ENCODE assay signal across 8 mouse cellular contexts in genomic region chr12:55080601-55080942, GRCm38 (mm10). TPM values are rescaled to one million over a fixed set of nuclear protein-coding genes. Genes with fewer than 3 reads are reported as not detected.
DNase-seq lines count a peak whose midpoint lies in the region; ATAC-seq and TF ChIP-seq lines count a peak whose summit lies in the region.
"Not testable (repeated sequence)": the region's sequence is repeated elsewhere in the genome, so short reads cannot be mapped to it uniquely, and the experiment has no call there.

No protein-coding gene starts in this region.

- intact Hi-C loops in left cerebral cortex, adult 2 months (cut with DNase I), result not testable (repeated sequence)

- DNase-seq in ES-E14 (ENCODE audit: low read depth, low spot score); hindbrain, embryonic 14.5 days (ENCODE audit: low spot score); left cerebral cortex, adult 2 months (ENCODE audit: extremely low spot score in 1 of 2, low spot score in 2 of 2); lung, adult 2 months: not testable (repeated sequence)

- not testable (repeated sequence) for H3K9me3 ChIP-seq in ES-E14 (ENCODE audit: control insufficient read depth, insufficient read depth, low read depth, low read length); embryonic facial prominence, embryonic 13.5 days; hindbrain, embryonic 14.5 days (ENCODE audit: control insufficient read depth, low read length); midbrain, embryonic 16.5 days (replicated peaks; ENCODE audit: control insufficient read depth, low read length, poor library complexity, severe bottlenecking); stomach, embryonic 16.5 days (replicated peaks; ENCODE audit: control insufficient read depth, low read length)

- H3K36me3 ChIP-seq in ES-E14 (ENCODE audit: control insufficient read depth, insufficient read depth, low read length, poor library complexity, severe bottlenecking); embryonic facial prominence, embryonic 13.5 days; hindbrain, embryonic 14.5 days (replicated peaks; ENCODE audit: control insufficient read depth, insufficient read depth); midbrain, embryonic 16.5 days (ENCODE audit: control insufficient read depth, insufficient read depth, low read length); stomach, embryonic 16.5 days (ENCODE audit: control insufficient read depth, insufficient read depth, low read length): not testable (repeated sequence)

- peak; percentile 59 for ATAC-seq in embryonic facial prominence, embryonic 13.5 days (ENCODE audit: insufficient number of reproducible peaks, insufficient read depth, low FRiP score, low TSS enrichment, low read depth)
- peak; percentile 45 for ATAC-seq in granulocyte monocyte progenitor cell, adult 5-6 weeks (replicated peaks; ENCODE audit: poor library complexity, severe bottlenecking)
- peak; percentile 68 for ATAC-seq in hindbrain, embryonic 14.5 days (ENCODE audit: low FRiP score)
- not testable (repeated sequence) for ATAC-seq in midbrain, embryonic 16.5 days
- ATAC-seq in stomach, embryonic 16.5 days (ENCODE audit: insufficient read depth, low FRiP score), result peak; percentile 45

- WGBS in embryonic facial prominence, embryonic 13.5 days, result under 1% methylated on average over 25 of the region's 25 CpGs
- 0% methylated on average over 25 of the region's 25 CpGs for WGBS in hindbrain, embryonic 14.5 days
- WGBS in lung, adult 2 months, result under 1% methylated on average over 25 of the region's 25 CpGs
- 0% methylated on average over 25 of the region's 25 CpGs for WGBS in midbrain, embryonic 16.5 days
- WGBS in stomach, embryonic 16.5 days, result under 1% methylated on average over 25 of the region's 25 CpGs

- peak overlapping the region; percentile 77; the same call in 1 of the 2 replicates for H3K27ac ChIP-seq in ES-E14 (ENCODE audit: insufficient read depth, low read depth, low read length, poor library complexity, severe bottlenecking)
- peak overlapping the region; percentile 90 for H3K27ac ChIP-seq in embryonic facial prominence, embryonic 13.5 days
- H3K27ac ChIP-seq in hindbrain, embryonic 14.5 days, result peak overlapping the region; percentile 83
- peak overlapping the region; percentile 85 for H3K27ac ChIP-seq in left cerebral cortex, adult 2 months
- peak overlapping the region; percentile 83 for H3K27ac ChIP-seq in midbrain, embryonic 16.5 days (ENCODE audit: low read length)
- peak overlapping the region; percentile 90 for H3K27ac ChIP-seq in stomach, embryonic 16.5 days (ENCODE audit: low read length)

- H3K4me1 ChIP-seq in ES-E14 (ENCODE audit: control insufficient read depth in 2 of 2, insufficient read depth in 2 of 2, low read length in 2 of 2, poor library complexity in 1 of 2); embryonic facial prominence, embryonic 13.5 days; hindbrain, embryonic 14.5 days (replicated peaks; ENCODE audit: control insufficient read depth, insufficient read depth, low read length); lung, adult 2 months (ENCODE audit: control insufficient read depth, insufficient read depth, low read length); midbrain, embryonic 16.5 days (ENCODE audit: control insufficient read depth, insufficient read depth, low read length); stomach, embryonic 16.5 days (ENCODE audit: control insufficient read depth, insufficient read depth, low read length): not testable (repeated sequence)

- peak overlapping the region; percentile 92 for H3K9ac ChIP-seq in ES-E14 (ENCODE audit: insufficient read depth, low read depth, low read length, poor library complexity, severe bottlenecking)
- H3K9ac ChIP-seq in embryonic facial prominence, embryonic 13.5 days, result peak overlapping the region; percentile 81
- H3K9ac ChIP-seq in hindbrain, embryonic 14.5 days, result peak overlapping the region; percentile 70
- H3K9ac ChIP-seq in midbrain, embryonic 16.5 days (ENCODE audit: low read depth, low read length), result peak overlapping the region; percentile 75
- H3K9ac ChIP-seq in stomach, embryonic 16.5 days (ENCODE audit: low read length), result peak overlapping the region; percentile 85

- H3K4me2 ChIP-seq in embryonic facial prominence, embryonic 13.5 days, result peak overlapping the region; percentile 54
- peak overlapping the region; percentile 53 for H3K4me2 ChIP-seq in hindbrain, embryonic 14.5 days (replicated peaks)
- peak overlapping the region; percentile 45 for H3K4me2 ChIP-seq in midbrain, embryonic 16.5 days (ENCODE audit: low read length)
- H3K4me2 ChIP-seq in stomach, embryonic 16.5 days (ENCODE audit: low read depth, low read length), result peak overlapping the region; percentile 34

- in situ Hi-C loops in ES-E14 (cut with MboI; ENCODE audit: low sequenced_read_pairs in 2 of 2, unreplicated experiment in 2 of 2), result not testable (repeated sequence)

- not testable (repeated sequence) for TF ChIP-seq CTCF in left cerebral cortex, adult 2 months (IDR thresholded peaks at IDR 0.05); lung, adult 2 months (IDR thresholded peaks at IDR 0.05; ENCODE audit: insufficient read depth, low read length)

- TF ChIP-seq POLR2A in lung, adult 2 months (IDR thresholded peaks at IDR 0.05; ENCODE audit: borderline replicate concordance, extremely low read depth, low read depth, low read length), result not testable (repeated sequence)

- not testable (repeated sequence) for H3K27me3 ChIP-seq in embryonic facial prominence, embryonic 13.5 days; hindbrain, embryonic 14.5 days (ENCODE audit: control insufficient read depth, insufficient read depth, low read length); midbrain, embryonic 16.5 days (ENCODE audit: control insufficient read depth, insufficient read depth, low read depth, low read length); stomach, embryonic 16.5 days (ENCODE audit: control insufficient read depth, insufficient read depth, low read length)

- H3K4me3 ChIP-seq in ES-E14 (ENCODE audit: insufficient read depth in 1 of 2, low read depth in 1 of 2, low read length in 2 of 2, poor library complexity in 1 of 2, severe bottlenecking in 1 of 2), result peak overlapping the region; percentile 94 to 100
- H3K4me3 ChIP-seq in embryonic facial prominence, embryonic 13.5 days, result peak overlapping the region; percentile 68
- H3K4me3 ChIP-seq in hindbrain, embryonic 14.5 days (replicated peaks; ENCODE audit: low read length), result peak overlapping the region; percentile 60
- peak overlapping the region; percentile 69 for H3K4me3 ChIP-seq in left cerebral cortex, adult 2 months
- peak overlapping the region; percentile 65 for H3K4me3 ChIP-seq in lung, adult 2 months (replicated peaks; ENCODE audit: extremely low read depth, low read depth, low read length)
- peak overlapping the region; percentile 62 for H3K4me3 ChIP-seq in midbrain, embryonic 16.5 days (ENCODE audit: low read depth, low read length)
- peak overlapping the region; percentile 66 for H3K4me3 ChIP-seq in stomach, embryonic 16.5 days (replicated peaks; ENCODE audit: low read length)

RNA-seq across cellular contexts. Expression of gene Srp54a, which starts 0.5 kb away (rescaled TPM):
- 32.8 and 52.4 TPM in 2 replicates for total RNA-seq in ES-E14 (2012; rRNA removed)
- polyA plus RNA-seq in embryonic facial prominence, embryonic 13.5 days (2015; fragmentation: Nextera tagmentation; extraction: Ambion mirVana), result 160 and 180 TPM in 2 replicates
- total RNA-seq in granulocyte monocyte progenitor cell, adult 5-6 weeks (2014; fragmentation: Nextera tagmentation), result 80.6 and 85.1 TPM in 2 replicates
- total RNA-seq in granulocyte monocyte progenitor cell, adult 5-6 weeks (2017), result 237 and 257 TPM in 2 replicates
- polyA plus RNA-seq in hindbrain, embryonic 14.5 days (2014; fragmentation: Nextera tagmentation; extraction: Ambion mirVana), result 210 and 219 TPM in 2 replicates
- total RNA-seq in left cerebral cortex, adult 2 months (2021), result 10 to 100 TPM; 78.8 to 99.0 TPM
- 16.7 and 21.0 TPM in 2 replicates for polyA plus RNA-seq in lung, adult 2 months (2012; rRNA removed)
- 203 and 209 TPM in 2 replicates for polyA plus RNA-seq in midbrain, embryonic 16.5 days (2015; fragmentation: Nextera tagmentation; extraction: Ambion mirVana)
- 184 and 189 TPM in 2 replicates for polyA plus RNA-seq in stomach, embryonic 16.5 days (2015; fragmentation: Nextera tagmentation; extraction: Ambion mirVana)

RNA-seq across cellular contexts. Expression of gene 2700097O09Rik, which starts 0.7 kb away (rescaled TPM):
- 29.9 and 33.1 TPM in 2 replicates for total RNA-seq in ES-E14 (2012; rRNA removed)
- 41.9 and 43.2 TPM in 2 replicates for polyA plus RNA-seq in embryonic facial prominence, embryonic 13.5 days (2015; fragmentation: Nextera tagmentation; extraction: Ambion mirVana)
- 5.2 and 36.6 TPM in 2 replicates for total RNA-seq in granulocyte monocyte progenitor cell, adult 5-6 weeks (2014; fragmentation: Nextera tagmentation)
- 10.6 and 12.1 TPM in 2 replicates for total RNA-seq in granulocyte monocyte progenitor cell, adult 5-6 weeks (2017)
- polyA plus RNA-seq in hindbrain, embryonic 14.5 days (2014; fragmentation: Nextera tagmentation; extraction: Ambion mirVana), result 26.6 and 27.5 TPM in 2 replicates
- 10 to 100 TPM; 10.2 to 12.5 TPM for total RNA-seq in left cerebral cortex, adult 2 months (2021)
- polyA plus RNA-seq in lung, adult 2 months (2012; rRNA removed), result 3.3 and 6.4 TPM in 2 replicates
- 32.2 and 32.6 TPM in 2 replicates for polyA plus RNA-seq in midbrain, embryonic 16.5 days (2015; fragmentation: Nextera tagmentation; extraction: Ambion mirVana)
- polyA plus RNA-seq in stomach, embryonic 16.5 days (2015; fragmentation: Nextera tagmentation; extraction: Ambion mirVana), result 25.8 and 32.9 TPM in 2 replicates

RNA-seq across cellular contexts. Expression of gene Fam177a, which starts 43.7 kb away (rescaled TPM):
- 4.2 and 6.1 TPM in 2 replicates for total RNA-seq in ES-E14 (2012; rRNA removed)
- polyA plus RNA-seq in embryonic facial prominence, embryonic 13.5 days (2015; fragmentation: Nextera tagmentation; extraction: Ambion mirVana), result 24.7 and 27.8 TPM in 2 replicates
- 7.7 TPM in 1 of 2 replicates, not detected in the other for total RNA-seq in granulocyte monocyte progenitor cell, adult 5-6 weeks (2014; fragmentation: Nextera tagmentation)
- 10.7 and 11.1 TPM in 2 replicates for total RNA-seq in granulocyte monocyte progenitor cell, adult 5-6 weeks (2017)
- polyA plus RNA-seq in hindbrain, embryonic 14.5 days (2014; fragmentation: Nextera tagmentation; extraction: Ambion mirVana), result 57.2 and 63.6 TPM in 2 replicates
- total RNA-seq in left cerebral cortex, adult 2 months (2021), result 10 to 100 TPM; 15.8 to 18.9 TPM
- polyA plus RNA-seq in lung, adult 2 months (2012; rRNA removed), result 17.7 and 22.7 TPM in 2 replicates
- polyA plus RNA-seq in midbrain, embryonic 16.5 days (2015; fragmentation: Nextera tagmentation; extraction: Ambion mirVana), result 71.6 and 80.9 TPM in 2 replicates
- polyA plus RNA-seq in stomach, embryonic 16.5 days (2015; fragmentation: Nextera tagmentation; extraction: Ambion mirVana), result 30.9 and 31.3 TPM in 2 replicates
